11 mouse cellular contexts compared by ENCODE assay signal in genomic region chr7:99311433-99311832, GRCm38 (mm10). TPM values are rescaled to one million over a fixed set of nuclear protein-coding genes. Genes with fewer than 3 reads are reported as not detected.
A peak's percentile ranks its signal among the peaks of the same experiment; 100 is the strongest.
DNase-seq lines count a peak whose midpoint lies in the region; ATAC-seq lines count a peak whose summit lies in the region.
"Had no signal": no experiment of that assay in that cellular context is flagged by ENCODE, and none has a peak within 500 bp of the region (broad histone marks: within the 10 kb centered on the region; RNA-seq: fewer than 3 reads in every experiment).

No protein-coding gene starts in this region.

- H3K4me2 ChIP-seq in liver, embryonic 15.5 days, result no peak overlapping the region
- H3K4me2 ChIP-seq in liver, embryonic 11.5 days, result no peak overlapping the region

- no peak overlapping the region for H3K4me3 ChIP-seq in liver, embryonic 15.5 days (replicated peaks)
- no peak overlapping the region for H3K4me3 ChIP-seq in liver, embryonic 11.5 days (ENCODE audit: low read depth, low read length)
- H3K4me3 ChIP-seq in forebrain, embryonic 10.5 days, result no peak overlapping the region

- H3K9me3 ChIP-seq in liver, embryonic 15.5 days (replicated peaks), result no peaks in the 10 kb centered on the region
- H3K9me3 ChIP-seq in liver, embryonic 11.5 days (ENCODE audit: control insufficient read depth, low read length), result no peaks in the 10 kb centered on the region
- no peaks in the 10 kb centered on the region for H3K9me3 ChIP-seq in forebrain, embryonic 10.5 days
- H3K9me3 ChIP-seq: G1E had no signal

- H3K9ac ChIP-seq in liver, embryonic 15.5 days, result no peak overlapping the region
- H3K9ac ChIP-seq in liver, embryonic 11.5 days (ENCODE audit: low read depth, low read length), result no peak overlapping the region

- no peaks in the 10 kb centered on the region for H3K27me3 ChIP-seq in liver, embryonic 15.5 days
- H3K27me3 ChIP-seq in liver, embryonic 11.5 days (replicated peaks; ENCODE audit: control insufficient read depth, insufficient read depth, low read length), result no peaks in the 10 kb centered on the region; the same call in 1 of the 2 replicates
- H3K27me3 ChIP-seq in forebrain, embryonic 10.5 days (ENCODE audit: poor library complexity, severe bottlenecking), result peaks cover 10% of the 10 kb centered on the region; the same call in 1 of the 2 replicates

- H3K27ac ChIP-seq in liver, embryonic 15.5 days (replicated peaks), result no peak overlapping the region
- no peak overlapping the region for H3K27ac ChIP-seq in liver, embryonic 11.5 days (ENCODE audit: low read depth, low read length)
- H3K27ac ChIP-seq in forebrain, embryonic 10.5 days, result peak overlapping the region; percentile 75

- 29% methylated on average over 7 of the region's 7 CpGs for WGBS in liver, embryonic 15.5 days (ENCODE audit: insufficient replicate concordance)
- 53% methylated on average over 7 of the region's 7 CpGs for WGBS in liver, embryonic 11.5 days
- WGBS in forebrain, embryonic 10.5 days, result 70% methylated on average over 7 of the region's 7 CpGs

- H3K4me1 ChIP-seq in liver, embryonic 15.5 days (replicated peaks), result peaks cover 5% of the 10 kb centered on the region
- no peaks in the 10 kb centered on the region; the same call in 1 of the 2 replicates for H3K4me1 ChIP-seq in liver, embryonic 11.5 days (replicated peaks; ENCODE audit: control insufficient read depth, insufficient read depth, low read length)
- peaks cover 52% of the 10 kb centered on the region for H3K4me1 ChIP-seq in forebrain, embryonic 10.5 days

- no peaks in the 10 kb centered on the region for H3K36me3 ChIP-seq in liver, embryonic 15.5 days (replicated peaks)
- no peaks in the 10 kb centered on the region for H3K36me3 ChIP-seq in liver, embryonic 11.5 days (ENCODE audit: control insufficient read depth, insufficient read depth, low read length)
- H3K36me3 ChIP-seq in forebrain, embryonic 10.5 days (replicated peaks), result peaks cover 10% of the 10 kb centered on the region
- H3K36me3 ChIP-seq: G1E had no signal

- no peak for DNase-seq in liver, embryonic 11.5 days (ENCODE audit: low spot score)
- DNase-seq in forebrain, embryonic 10.5 days (ENCODE audit: extremely low spot score, low spot score), result no peak
- peak; percentile 57 for DNase-seq in induced T-regulatory cell, adult 2 months (ENCODE audit: low read depth)
- DNase-seq in naive thymus-derived CD4-positive, alpha-beta T cell, adult 2 months (ENCODE audit: low read depth), result peak; percentile 34
- DNase-seq in cerebellum, adult 8-10 months, result no peak
- no peak for DNase-seq in right cerebral cortex, postnatal 25 days
- no peak for DNase-seq in frontal cortex, postnatal 36 days (ENCODE audit: low spot score in 2 of 2)
- DNase-seq: heart, postnatal 10 days; thymus, postnatal 4 days had no signal

- peak; percentile 37; the same call in 1 of the 2 replicates for ATAC-seq in liver, embryonic 15.5 days (ENCODE audit: insufficient read depth)
- ATAC-seq in liver, embryonic 11.5 days (replicated peaks; ENCODE audit: low FRiP score), result no peak

RNA-seq across cellular contexts. Expression of gene Serpinh1, which starts 41.6 kb away (rescaled TPM):
- polyA plus RNA-seq in liver, embryonic 15.5 days (2015; fragmentation: Nextera tagmentation; extraction: Ambion mirVana), result 80.5 and 82.0 TPM in 2 replicates
- 224 and 232 TPM in 2 replicates for polyA plus RNA-seq in liver, embryonic 11.5 days (2014; fragmentation: Nextera tagmentation; extraction: Ambion mirVana)
- polyA plus RNA-seq in forebrain, embryonic 10.5 days (2016; fragmentation: Nextera tagmentation; extraction: Ambion mirVana), result 825 and 923 TPM in 2 replicates
- polyA plus RNA-seq: G1E had no signal

RNA-seq across cellular contexts. Expression of gene Map6, which starts 44.2 kb away (rescaled TPM):
- 0.12 and 0.18 TPM in 2 replicates for polyA plus RNA-seq in liver, embryonic 15.5 days (2015; fragmentation: Nextera tagmentation; extraction: Ambion mirVana)
- 0.32 and 0.69 TPM in 2 replicates for polyA plus RNA-seq in liver, embryonic 11.5 days (2014; fragmentation: Nextera tagmentation; extraction: Ambion mirVana)
- polyA plus RNA-seq in forebrain, embryonic 10.5 days (2016; fragmentation: Nextera tagmentation; extraction: Ambion mirVana), result 14.8 and 18.0 TPM in 2 replicates
- polyA plus RNA-seq: G1E had no signal

Comparison
In these comparisons a context has a peak if more than half of its experiments do, and no peak if none do; other contexts are left out.
1. DNase-seq: peak in induced T-regulatory cell, adult 2 months (single experiment) and naive thymus-derived CD4-positive, alpha-beta T cell, adult 2 months (single experiment); none in liver, embryonic 11.5 days (single experiment), forebrain, embryonic 10.5 days (single experiment), cerebellum, adult 8-10 months (single experiment), right cerebral cortex, postnatal 25 days (single experiment) and frontal cortex, postnatal 36 days (0 of 2).